Mouse (Mus musculus) lung, adult 2 months (tissue): ENCODE measurements around the gene Gm20696. TPM values are rescaled to one million over a fixed set of nuclear protein-coding genes. Genes with fewer than 3 reads are reported as not detected.
A peak's percentile ranks its signal among the peaks of the same experiment; 100 is the strongest.

ENCODE experiments used
- DNase-seq: peaks from one replicate; pipeline ENCODE4 v3.0.0; 2022
- H3K4me1 ChIP-seq: fragments of 200-500 bp; 2 replicates; pipeline ENCODE4 v1.6.1; 2011; ENCODE audit warnings: low read length; ENCODE audit not compliant: control insufficient read depth, insufficient read depth
- H3K4me3 ChIP-seq: fragments of 200-500 bp; replicated peaks from 2 replicates; pipeline ENCODE3; 2011; ENCODE audit warnings: low read depth, mild to moderate bottlenecking, control low read depth, low read length; ENCODE audit errors: extremely low read depth
- CTCF ChIP-seq: fragments of 200-500 bp; IDR thresholded peaks from 2 replicates; pipeline ENCODE4 v1.5.1; 2011; ENCODE audit warnings: mild to moderate bottlenecking, low read length, control low read depth; ENCODE audit not compliant: insufficient read depth
- POLR2A ChIP-seq: fragments of 200-500 bp; IDR thresholded peaks from 2 replicates; pipeline ENCODE4 v1.6.1; 2011; ENCODE audit warnings: low read depth, mild to moderate bottlenecking, control low read depth, low read length, borderline replicate concordance; ENCODE audit errors: extremely low read depth
- WGBS: fragments of 180-500 bp; shearing (Covaris S2); methylation state at CpG from one replicate; pipeline ENCODE4 v1.1.7; 2018; 5-methylcytosine and 5-hydroxymethylcytosine counted together
- polyA plus RNA-seq: library from polyadenylated mRNA; depleted of rRNA; stranded (reverse); fragments of >200 nt; gene quantifications from 2 replicates; pipeline ENCODE4 v1.2.3, GENCODE M21; 2012

Gm20696 gene
- polyA plus RNA-seq, 1 experiment = 1.4 TPM

DNA sequence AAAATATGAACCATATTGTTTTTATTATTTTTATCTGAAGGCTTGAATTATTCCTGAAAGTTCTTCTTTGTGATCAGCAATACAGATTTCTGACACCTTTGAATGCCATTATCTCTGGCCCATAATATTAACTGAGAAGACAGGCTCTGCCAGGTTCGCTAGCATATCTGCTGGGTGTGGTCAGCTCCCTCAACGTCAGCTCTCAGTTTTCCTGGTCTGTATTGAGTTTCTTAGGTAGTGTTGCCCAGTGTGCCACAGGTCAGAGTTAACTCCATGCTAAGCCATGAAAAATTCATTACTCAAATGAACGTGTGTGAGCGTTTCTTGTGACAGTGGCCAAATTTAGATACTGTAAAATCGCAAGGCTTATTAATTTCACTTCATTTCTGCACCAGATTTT lies 170.5 kb downstream of the Gm20696 start:
- TF ChIP-seq CTCF (no peak), POLR2A (no peak)
- Histone ChIP-seq H3K4me1 (peaks cover 3% of the 10 kb centered on the region), H3K4me3 (no peak overlapping the region)
- no peak for DNase-seq
- WGBS = 62% methylated on average over 5 of the region's 5 CpGs

DNA sequence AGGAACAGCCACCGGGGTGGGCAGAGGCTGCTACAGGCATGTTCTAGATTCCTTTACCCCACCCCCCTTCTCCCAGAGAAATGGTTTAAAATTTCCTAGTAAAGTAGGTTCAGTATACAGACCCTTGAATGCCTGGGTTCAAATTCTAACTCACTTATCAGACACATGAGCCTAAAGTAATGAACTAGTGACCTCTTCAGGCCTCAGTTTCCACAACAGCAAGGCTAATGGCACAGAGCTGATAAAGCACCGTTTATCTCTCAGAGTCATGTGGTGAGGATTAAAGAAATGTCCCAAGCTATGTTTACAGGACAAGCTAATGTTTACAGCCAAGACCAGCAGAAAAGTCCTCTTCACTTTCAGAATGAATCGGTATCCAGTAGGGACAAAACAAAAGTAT lies 173.7 kb downstream of the Gm20696 start:
- Histone ChIP-seq H3K4me1 (peaks cover 3% of the 10 kb centered on the region), H3K4me3 (no peak overlapping the region)
- 22% methylated on average over 3 of the region's 3 CpGs for WGBS
- no peak for TF ChIP-seq POLR2A
- no peak for TF ChIP-seq CTCF
- no peak for DNase-seq

GRCm38 (mm10) chr6:99491979-99492544 lies 174.5 kb downstream of the Gm20696 start:
- WGBS = 77% methylated on average over 6 of the region's 6 CpGs
- DNase-seq = no peak
- H3K4me3 ChIP-seq = no peak overlapping the region
- peaks cover 3% of the 10 kb centered on the region for H3K4me1 ChIP-seq
- TF ChIP-seq CTCF (no peak), POLR2A (no peak)

DNA sequence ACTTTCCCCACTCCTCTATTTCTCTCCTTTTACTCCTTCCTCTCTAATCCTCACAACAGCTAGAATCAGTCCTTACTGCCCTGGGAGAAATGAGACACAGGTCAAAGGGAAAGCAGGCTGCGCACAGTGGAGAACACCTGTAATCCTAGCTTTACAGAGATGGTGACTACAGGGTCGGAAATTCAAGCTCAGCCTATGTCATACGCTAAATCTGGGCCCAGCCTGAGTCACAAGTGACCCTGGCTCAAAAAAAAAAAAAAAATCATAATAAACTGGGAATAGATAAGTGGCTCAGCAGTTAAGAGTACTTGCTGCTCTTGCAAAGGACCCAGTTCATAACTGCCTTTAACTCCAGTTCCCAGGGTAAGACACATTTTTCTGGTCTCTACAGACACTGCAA lies 175.5 kb downstream of the Gm20696 start:
- H3K4me1 ChIP-seq = peaks cover 3% of the 10 kb centered on the region
- no peak overlapping the region for H3K4me3 ChIP-seq
- WGBS = 87% methylated on average over 3 of the region's 3 CpGs
- TF ChIP-seq POLR2A (no peak), CTCF (no peak)
- DNase-seq = no peak

GRCm38 (mm10) chr6:99489900-99490648 lies 176.5 kb downstream of the Gm20696 start:
- TF ChIP-seq POLR2A = no peak
- TF ChIP-seq CTCF = no peak
- DNase-seq = no peak
- 75% methylated on average over 8 of the region's 8 CpGs for WGBS
- H3K4me1 ChIP-seq = peaks cover 8% of the 10 kb centered on the region
- no peak overlapping the region for H3K4me3 ChIP-seq

- H3K4me3 ChIP-seq = no peak overlapping the region
- TF ChIP-seq POLR2A (no peak), CTCF (no peak)
- DNase-seq = peak; percentile 29
- WGBS = 73% methylated on average over 10 of the region's 10 CpGs
- H3K4me1 ChIP-seq = peaks cover 13% of the 10 kb centered on the region
Observed at GRCm38 (mm10) chr6:99489423-99489822, 177.2 kb downstream of the Gm20696 start.

- TF ChIP-seq POLR2A = no peak
- peak; percentile 16; the same call in 1 of the 2 replicates for TF ChIP-seq CTCF
- H3K4me1 ChIP-seq = peaks cover 10% of the 10 kb centered on the region
- DNase-seq = no peak
- WGBS = 75% methylated on average over 12 of the region's 12 CpGs
- H3K4me3 ChIP-seq = no peak overlapping the region
Observed at GRCm38 (mm10) chr6:99485884-99486640, 180.5 kb downstream of the Gm20696 start.

DNA sequence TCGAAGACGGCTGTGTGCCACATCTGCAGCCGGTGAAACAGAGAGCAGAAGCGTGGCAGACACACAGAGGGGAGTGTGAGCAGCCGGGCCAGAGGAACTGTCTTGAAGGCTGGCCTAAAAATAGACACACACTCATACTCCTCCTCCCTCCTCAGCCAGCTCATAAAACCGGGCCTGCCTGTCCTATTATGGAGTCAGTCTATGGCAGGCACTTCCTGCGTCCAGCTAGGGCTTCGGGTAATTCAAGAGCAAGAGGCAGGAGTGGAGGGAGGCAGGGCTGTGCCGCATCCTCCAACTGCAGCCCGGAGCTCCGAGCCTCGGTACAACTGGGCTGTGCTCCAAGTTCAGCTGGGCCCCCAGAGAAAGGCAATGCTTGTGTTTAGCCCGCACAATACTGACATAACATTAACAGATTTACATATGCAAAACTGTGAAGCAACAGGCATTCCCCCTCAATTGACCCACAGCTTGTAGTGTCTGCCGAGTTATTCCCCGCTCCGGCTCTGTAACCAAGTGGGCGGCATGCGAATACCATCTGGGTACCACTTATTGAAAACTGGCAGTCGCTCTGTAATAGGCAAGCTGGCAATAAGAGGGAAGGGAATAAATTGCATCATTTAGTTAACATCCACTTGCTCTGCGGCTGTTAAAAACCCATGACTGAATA lies 181.2 kb downstream of the Gm20696 start:
- peak; percentile 43 for DNase-seq
- WGBS = 22% methylated on average over 20 of the region's 20 CpGs
- peak overlapping the region; percentile 2 for H3K4me3 ChIP-seq
- TF ChIP-seq CTCF (no peak), POLR2A (peak; percentile 5; the same call in 1 of the 2 replicates)
- H3K4me1 ChIP-seq = peaks cover 10% of the 10 kb centered on the region

DNA sequence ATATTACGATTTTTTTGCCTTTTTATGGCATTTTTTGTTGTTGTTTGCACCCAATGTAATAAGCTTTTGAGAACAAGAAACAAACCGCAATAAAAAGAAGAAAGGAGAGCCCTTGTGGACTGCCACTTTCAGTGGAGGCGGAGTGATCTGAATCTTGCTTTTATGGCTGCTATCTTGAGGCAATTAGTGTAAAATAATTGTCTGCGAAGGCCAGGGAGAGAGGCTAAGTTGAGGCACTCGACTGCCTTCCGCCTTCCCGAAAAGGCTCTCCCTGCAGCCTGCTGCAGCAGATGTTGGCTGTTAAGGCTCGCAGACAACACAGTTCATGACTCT lies 181.7 kb downstream of the Gm20696 start:
- H3K4me3 ChIP-seq = no peak overlapping the region
- peaks cover 10% of the 10 kb centered on the region for H3K4me1 ChIP-seq
- TF ChIP-seq POLR2A (no peak), CTCF (no peak)
- DNase-seq = no peak
- WGBS = 35% methylated on average over 8 of the region's 8 CpGs
